Mouse (Mus musculus) limb, embryonic 12.5 days (tissue): ENCODE data around the gene Ptcd1. TPM values are rescaled to one million over a fixed set of nuclear protein-coding genes. Genes with fewer than 3 reads are reported as not detected.

Experiments
- polyA plus RNA-seq: library from polyadenylated mRNA; unstranded; fragments of >200 nt; fragmentation: Nextera tagmentation; extraction: Ambion mirVana; gene quantifications from 2 replicates; pipeline ENCODE4 v1.2.1, GENCODE M21; 2016

Ptcd1 gene
- polyA plus RNA-seq, 1 experiment from 2014 or later = 18.5 TPM

Other genes starting within 250 kb of the Ptcd1 start
- gene Smurf1, start 201.3 kb downstream of the Ptcd1 start, polyA plus RNA-seq = 23.3 and 25.5 TPM in 2 replicates
- not detected in 2 replicates for gene Gm4871, start 134.4 kb downstream of the Ptcd1 start, polyA plus RNA-seq
- not detected in 2 replicates for gene 1700018F24Rik, start 124.1 kb downstream of the Ptcd1 start, polyA plus RNA-seq
- 139 and 142 TPM in 2 replicates for gene Arpc1a, start 83.3 kb downstream of the Ptcd1 start, polyA plus RNA-seq
- 0.36 and 0.41 TPM in 2 replicates for gene Kpna7, start 83.1 kb downstream of the Ptcd1 start, polyA plus RNA-seq
- gene Arpc1b, start 52.9 kb downstream of the Ptcd1 start, polyA plus RNA-seq = 131 and 151 TPM in 2 replicates
- gene Pdap1, start 26.9 kb downstream of the Ptcd1 start, polyA plus RNA-seq = 132 and 145 TPM in 2 replicates
- gene Bud31, start 26.7 kb downstream of the Ptcd1 start, polyA plus RNA-seq = 250 and 254 TPM in 2 replicates
- 65.9 and 67.2 TPM in 2 replicates for gene Cpsf4, start 105 bp upstream of the Ptcd1 start, polyA plus RNA-seq
- 603 and 604 TPM in 2 replicates for gene Atp5j2, start 25.0 kb upstream of the Ptcd1 start, polyA plus RNA-seq
- 8.2 and 9.1 TPM in 2 replicates for gene Zkscan14, start 34.8 kb upstream of the Ptcd1 start, polyA plus RNA-seq
- gene Zkscan5, start 37.5 kb upstream of the Ptcd1 start, polyA plus RNA-seq = 21.5 and 21.8 TPM in 2 replicates
- gene Zfp655, start 64.6 kb upstream of the Ptcd1 start, polyA plus RNA-seq = 34.2 and 34.8 TPM in 2 replicates
- 0.38 and 0.46 TPM in 2 replicates for gene Zscan25, start 113.4 kb upstream of the Ptcd1 start, polyA plus RNA-seq
- not detected in 2 replicates for gene Cyp3a57, start 178.2 kb upstream of the Ptcd1 start, polyA plus RNA-seq